Mouse (Mus musculus) midbrain, postnatal 0 days (tissue): ENCODE results near the gene Lrpprc. TPM values are rescaled to one million over a fixed set of nuclear protein-coding genes. Genes with fewer than 3 reads are reported as not detected.

ENCODE experiments used
- ATAC-seq: fragments of 200-750 bp; cut with Nextera tagmentation; 2 replicates; pipeline ENCODE4 v1.8.0; 2017; ENCODE audit warnings: moderate number of reproducible peaks, mild to moderate bottlenecking, moderate TSS enrichment, moderate library complexity; ENCODE audit not compliant: low FRiP score
- DNase-seq: peaks from one replicate; pipeline ENCODE4 v3.0.0-alpha.2; 2015; ENCODE audit warnings: low spot score
- H3K27ac ChIP-seq: fragments of 300-500 bp; sonication (generic); 2 replicates; pipeline ENCODE4 v1.5.1; 2014; ENCODE audit warnings: low read depth, mild to moderate bottlenecking, low read length, mixed read lengths
- H3K27me3 ChIP-seq: fragments of 300-500 bp; sonication (generic); 2 replicates; pipeline ENCODE4 v1.6.1; 2014; ENCODE audit warnings: low read length, control low read depth, mixed read lengths; ENCODE audit not compliant: insufficient read depth
- H3K36me3 ChIP-seq: fragments of 300-500 bp; sonication (generic); 2 replicates; pipeline ENCODE4 v1.6.1; 2014; ENCODE audit warnings: low read length, control low read depth, mixed read lengths; ENCODE audit not compliant: insufficient read depth
- H3K4me1 ChIP-seq: fragments of 300-500 bp; sonication (generic); 2 replicates; pipeline ENCODE4 v1.6.1; 2014; ENCODE audit warnings: mild to moderate bottlenecking, control low read depth, antibody characterized with exemption, low read length, mixed read lengths; ENCODE audit not compliant: insufficient read depth
- H3K4me2 ChIP-seq: fragments of 300-500 bp; sonication (generic); 2 replicates; pipeline ENCODE4 v1.6.1; 2014; ENCODE audit warnings: low read depth, mild to moderate bottlenecking, low read length, mixed read lengths; ENCODE audit not compliant: poor library complexity, severe bottlenecking
- H3K4me3 ChIP-seq: fragments of 300-500 bp; sonication (generic); 2 replicates; pipeline ENCODE4 v1.5.1; 2014; ENCODE audit warnings: low read depth, mild to moderate bottlenecking, low read length, moderate library complexity
- H3K9ac ChIP-seq: fragments of 300-500 bp; sonication (generic); replicated peaks from 2 replicates; pipeline ENCODE4 v1.6.1; 2014; ENCODE audit warnings: mild to moderate bottlenecking, low read length, moderate library complexity, mixed read lengths; ENCODE audit not compliant: poor library complexity, severe bottlenecking
- H3K9me3 ChIP-seq: fragments of 300-500 bp; sonication (generic); 2 replicates; pipeline ENCODE4 v1.6.1; 2016; ENCODE audit warnings: low read length, control low read depth
- CTCF ChIP-seq: IDR thresholded peaks from 2 replicates; pipeline ENCODE4 v1.5.1; 2016; ENCODE audit warnings: antibody characterized with exemption, mild to moderate bottlenecking
- WGBS: fragments of 180-500 bp; shearing (Covaris S2); extraction: QIAGEN DNeasy Blood & Tissue Kit; methylation state at CpG from one replicate; pipeline ENCODE4 v1.1.7; 2014; 5-methylcytosine and 5-hydroxymethylcytosine counted together
- polyA plus RNA-seq: library from polyadenylated mRNA; unstranded; fragments of >200 nt; fragmentation: Nextera tagmentation; extraction: Ambion mirVana; gene quantifications from 2 replicates; pipeline ENCODE4 v1.2.1, GENCODE M21; 2015
- total RNA-seq: library from RNA; depleted of rRNA; stranded (reverse); fragments of >200 nt; gene quantifications from 2 replicates; pipeline ENCODE4 v1.2.3, GENCODE M21; 2014

The Lrpprc gene
- total and polyA plus RNA-seq, 2 experiments from 2014 or later, result 41.3 to 53.5 TPM

- DNase-seq (no peak), ATAC-seq (peak; percentile 8; the same call in 1 of the 2 replicates)
- no peaks in the 10 kb centered on the region for H3K27me3 ChIP-seq
- H3K36me3 ChIP-seq, result peaks cover 3% of the 10 kb centered on the region; the same call in 1 of the 2 replicates
- peak overlapping the region; percentile 83 for H3K9ac ChIP-seq
- H3K9me3 ChIP-seq, result no peaks in the 10 kb centered on the region
- WGBS, result under 1% methylated on average over 22 of the region's 22 CpGs
- peak overlapping the region; percentile 82 for H3K4me2 ChIP-seq
- no peak for TF ChIP-seq CTCF
- H3K27ac ChIP-seq, result peak overlapping the region; percentile 85
- H3K4me1 ChIP-seq, result peaks cover 4% of the 10 kb centered on the region; the same call in 1 of the 2 replicates
- H3K4me3 ChIP-seq, result peak overlapping the region; percentile 99
These were observed 546 bp downstream of the Lrpprc start for GRCm38 (mm10) chr17:84790043-84790442.

GRCm38 (mm10) chr17:84788376-84789125, 2.0 kb downstream of the Lrpprc start:
- DNase-seq, result no peak
- Histone ChIP-seq H3K27me3 (no peaks in the 10 kb centered on the region), H3K9ac (no peak overlapping the region), H3K4me2 (no peak overlapping the region), H3K4me3 (no peak overlapping the region), H3K4me1 (peaks cover 4% of the 10 kb centered on the region; the same call in 1 of the 2 replicates), H3K36me3 (0 out of 2 replicates have a peak, but pooled peaks cover 3% of the 10 kb centered on the region), H3K9me3 (no peaks in the 10 kb centered on the region), H3K27ac (no peak overlapping the region)
- no peak for TF ChIP-seq CTCF
- no peak for ATAC-seq
- WGBS, result 92% methylated on average over 20 of the region's 20 CpGs

GRCm38 (mm10) chr17:84787477-84787876, 3.1 kb downstream of the Lrpprc start:
- no peak overlapping the region for H3K4me3 ChIP-seq
- H3K9me3 ChIP-seq, result no peaks in the 10 kb centered on the region
- no peak overlapping the region for H3K27ac ChIP-seq
- no peaks in the 10 kb centered on the region for H3K27me3 ChIP-seq
- no peak overlapping the region for H3K4me2 ChIP-seq
- DNase-seq (no peak), ATAC-seq (no peak)
- H3K4me1 ChIP-seq, result peaks cover 4% of the 10 kb centered on the region; the same call in 1 of the 2 replicates
- TF ChIP-seq CTCF, result no peak
- 88% methylated on average over 11 of the region's 11 CpGs for WGBS
- 0 out of 2 replicates have a peak, but pooled peaks cover 3% of the 10 kb centered on the region for H3K36me3 ChIP-seq
- no peak overlapping the region for H3K9ac ChIP-seq

- TF ChIP-seq CTCF, result no peak
- no peak for DNase-seq
- 92% methylated on average over 8 of the region's 8 CpGs for WGBS
These were observed 3.7 kb downstream of the Lrpprc start for GRCm38 (mm10) chr17:84786911-84787310.

GRCm38 (mm10) chr17:84785176-84785575, 5.4 kb downstream of the Lrpprc start:
- Histone ChIP-seq H3K27me3 (no peaks in the 10 kb centered on the region), H3K4me2 (no peak overlapping the region), H3K27ac (no peak overlapping the region), H3K9ac (no peak overlapping the region), H3K36me3 (peaks cover 5% of the 10 kb centered on the region), H3K9me3 (no peaks in the 10 kb centered on the region), H3K4me3 (no peak overlapping the region), H3K4me1 (peaks cover 4% of the 10 kb centered on the region; the same call in 1 of the 2 replicates)
- DNase-seq (no peak), ATAC-seq (no peak)
- 0 out of 2 replicates have a peak, but pooled peaks have one; percentile 25 for TF ChIP-seq CTCF
- 84% methylated on average over 5 of the region's 5 CpGs for WGBS

More at GRCm38 (mm10) chr17:84786911-84787310, 3.7 kb downstream of the Lrpprc start:
- H3K27ac ChIP-seq, result no peak overlapping the region
- no peak overlapping the region for H3K9ac ChIP-seq
- no peak for ATAC-seq
- H3K27me3 ChIP-seq, result no peaks in the 10 kb centered on the region
- peaks cover 4% of the 10 kb centered on the region; the same call in 1 of the 2 replicates for H3K4me1 ChIP-seq
- H3K9me3 ChIP-seq, result no peaks in the 10 kb centered on the region
- no peak overlapping the region for H3K4me3 ChIP-seq
- no peak overlapping the region for H3K4me2 ChIP-seq
- 0 out of 2 replicates have a peak, but pooled peaks cover 3% of the 10 kb centered on the region for H3K36me3 ChIP-seq

- Histone ChIP-seq H3K27ac (no peak overlapping the region), H3K4me3 (no peak overlapping the region), H3K9ac (no peak overlapping the region), H3K36me3 (peaks cover 5% of the 10 kb centered on the region), H3K9me3 (no peaks in the 10 kb centered on the region), H3K4me1 (no peaks in the 10 kb centered on the region), H3K4me2 (no peak overlapping the region), H3K27me3 (no peaks in the 10 kb centered on the region)
- ATAC-seq (no peak), DNase-seq (no peak)
- no peak for TF ChIP-seq CTCF
- 94% methylated on average over 5 of the region's 5 CpGs for WGBS
These were observed 7.1 kb downstream of the Lrpprc start for GRCm38 (mm10) chr17:84783491-84783890.
